Mouse (Mus musculus) spleen, adult 2 months (tissue): ENCODE measurements around the gene Capn15.

Source experiments
- CTCF ChIP-seq: fragments of 200-500 bp; IDR thresholded peaks from 2 replicates; pipeline ENCODE4 v1.5.1; 2011; ENCODE audit warnings: mild to moderate bottlenecking, inconsistent platforms; ENCODE audit not compliant: insufficient read depth, insufficient read length, insufficient replicate concordance; ENCODE audit errors: extremely low read depth
- POLR2A ChIP-seq: fragments of 200-500 bp; IDR thresholded peaks from 2 replicates; pipeline ENCODE4 v1.6.1; 2011; ENCODE audit warnings: low read depth, low read length, inconsistent platforms

DNA sequence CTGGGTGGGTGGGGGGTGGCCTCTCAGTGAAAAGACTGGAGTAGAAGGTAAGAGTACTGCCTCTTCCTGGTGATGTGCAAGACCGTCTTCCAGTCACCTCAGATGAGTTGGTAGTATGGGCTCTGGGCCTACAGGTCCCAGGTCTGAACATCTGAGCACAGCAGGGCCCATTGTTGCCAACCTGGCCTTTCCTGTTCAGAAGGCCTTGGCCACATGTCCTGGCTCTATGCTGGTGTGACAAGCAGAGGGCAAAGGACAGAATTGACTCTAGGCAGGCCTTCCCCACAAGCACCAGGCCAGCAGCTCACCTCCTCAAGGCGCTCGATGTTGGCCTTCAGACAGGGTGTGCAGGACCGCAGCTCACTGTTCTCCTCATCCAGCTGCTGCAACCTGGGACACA, 6.7 kb upstream of the Capn15 start:
- TF ChIP-seq POLR2A = no peak
- no peak for TF ChIP-seq CTCF
